Mouse (Mus musculus): ENCODE data around the gene Sall2. TPM values are rescaled to one million over a fixed set of nuclear protein-coding genes. Genes with fewer than 3 reads are reported as not detected.

The Sall2 gene
- polyA plus RNA-seq (2015; fragmentation: Nextera tagmentation; extraction: Ambion mirVana), result 24.3 and 27.0 TPM in 2 replicates

GRCm38 (mm10) chr14:52327910-52328812 is at the start of gene Sall2:
Gene Sall2 (minus strand): TSS chr14:52328762.
- H3K36me3 ChIP-seq, result no peaks in the 10 kb centered on the region
- no peak within 1 kb of the TSS for H3K27ac ChIP-seq
- WGBS, result under 1% methylated on average over 26 of the region's 26 CpGs
- H3K27me3 ChIP-seq, result peaks cover 87% of the 10 kb centered on the region
- H3K4me3 ChIP-seq, result peak within 1 kb of the TSS; percentile 45
- peak within 1 kb of the TSS; percentile 43 for H3K9ac ChIP-seq
- no peaks in the 10 kb centered on the region for H3K4me1 ChIP-seq
- H3K9me3 ChIP-seq, result no peaks in the 10 kb centered on the region
- peak; percentile 64 for ATAC-seq (ENCODE audit: low FRiP score, low read depth)
- peak within 1 kb of the TSS; percentile 73 for H3K4me2 ChIP-seq (replicated peaks)

GRCm38 (mm10) chr14:52368741-52369140 is 40.2 kb upstream of the Sall2 start:
- Histone ChIP-seq H3K27ac (no peak overlapping the region), H3K4me1 (no peaks in the 10 kb centered on the region), H3K4me2 (replicated peaks) (no peak overlapping the region), H3K9ac (no peak overlapping the region), H3K9me3 (no peaks in the 10 kb centered on the region), H3K27me3 (no peaks in the 10 kb centered on the region), H3K36me3 (no peaks in the 10 kb centered on the region), H3K4me3 (no peak overlapping the region)
- WGBS, result 91% methylated on average over 3 of the region's 3 CpGs
- no peak for ATAC-seq (ENCODE audit: low FRiP score, low read depth)

GRCm38 (mm10) chr14:52356308-52356707 is 27.7 kb upstream of the Sall2 start, which contains the start of gene Olfr1513:
Gene Olfr1513 (minus strand): TSS chr14:52356408.
- WGBS, result 76% methylated on average over 4 of the region's 4 CpGs
- Histone ChIP-seq H3K27ac (no peak within 1 kb of the TSS), H3K36me3 (no peaks in the 10 kb centered on the region), H3K9me3 (no peaks in the 10 kb centered on the region), H3K9ac (no peak within 1 kb of the TSS), H3K4me3 (no peak within 1 kb of the TSS), H3K4me2 (replicated peaks) (no peak within 1 kb of the TSS), H3K4me1 (no peaks in the 10 kb centered on the region), H3K27me3 (no peaks in the 10 kb centered on the region)
- ATAC-seq (ENCODE audit: low FRiP score, low read depth), result no peak

- H3K4me3 ChIP-seq, result no peak overlapping the region
- ATAC-seq (ENCODE audit: low FRiP score, low read depth), result no peak
- H3K36me3 ChIP-seq, result no peaks in the 10 kb centered on the region
- 0 out of 2 replicates have a peak, but pooled peaks cover 4% of the 10 kb centered on the region for H3K9me3 ChIP-seq
- H3K27ac ChIP-seq, result no peak overlapping the region
- H3K9ac ChIP-seq, result no peak overlapping the region
- WGBS, result 77% methylated on average over 6 of the region's 6 CpGs
- H3K4me1 ChIP-seq, result no peaks in the 10 kb centered on the region
- H3K4me2 ChIP-seq (replicated peaks), result no peak overlapping the region; the same call in 1 of the 2 replicates
- 0 out of 2 replicates have a peak, but pooled peaks cover 5% of the 10 kb centered on the region for H3K27me3 ChIP-seq
These were observed 10.9 kb upstream of the Sall2 start for GRCm38 (mm10) chr14:52339512-52339852.

- Histone ChIP-seq H3K9ac (no peak overlapping the region), H3K4me1 (no peaks in the 10 kb centered on the region), H3K4me2 (replicated peaks) (peak overlapping the region; percentile 54), H3K27me3 (0 out of 2 replicates have a peak, but pooled peaks cover 7% of the 10 kb centered on the region), H3K4me3 (peak overlapping the region; percentile 24), H3K36me3 (no peaks in the 10 kb centered on the region), H3K9me3 (no peaks in the 10 kb centered on the region), H3K27ac (no peak overlapping the region)
- WGBS, result 29% methylated on average over 21 of the region's 21 CpGs
- peak; percentile 52; the same call in 1 of the 2 replicates for ATAC-seq (ENCODE audit: low FRiP score, low read depth)
These were observed 10.4 kb upstream of the Sall2 start for GRCm38 (mm10) chr14:52338751-52339511.

GRCm38 (mm10) chr14:52332171-52332570 is 3.6 kb upstream of the Sall2 start:
- no peak overlapping the region for H3K4me2 ChIP-seq (replicated peaks)
- no peak overlapping the region for H3K4me3 ChIP-seq
- ATAC-seq (ENCODE audit: low FRiP score, low read depth), result no peak

GRCm38 (mm10) chr14:52331069-52331750 is 2.6 kb upstream of the Sall2 start:
- Histone ChIP-seq H3K9ac (no peak overlapping the region), H3K4me1 (no peaks in the 10 kb centered on the region), H3K27me3 (peaks cover 67% of the 10 kb centered on the region), H3K9me3 (no peaks in the 10 kb centered on the region), H3K27ac (no peak overlapping the region), H3K36me3 (no peaks in the 10 kb centered on the region), H3K4me2 (replicated peaks) (no peak overlapping the region), H3K4me3 (no peak overlapping the region)
- no peak for ATAC-seq (ENCODE audit: low FRiP score, low read depth)
- WGBS, result 26% methylated on average over 4 of the region's 4 CpGs

More at GRCm38 (mm10) chr14:52332171-52332570, 3.6 kb upstream of the Sall2 start:
- WGBS, result 80% methylated on average over 1 of the region's 3 CpGs
- Histone ChIP-seq H3K9ac (no peak overlapping the region), H3K27me3 (peaks cover 57% of the 10 kb centered on the region), H3K9me3 (no peaks in the 10 kb centered on the region), H3K36me3 (no peaks in the 10 kb centered on the region), H3K27ac (no peak overlapping the region), H3K4me1 (no peaks in the 10 kb centered on the region)

GRCm38 (mm10) chr14:52327375-52327901 is 1.1 kb downstream of the Sall2 start:
- ATAC-seq (ENCODE audit: low FRiP score, low read depth), result no peak
- peak overlapping the region; percentile 73 for H3K4me2 ChIP-seq (replicated peaks)
- H3K9ac ChIP-seq, result peak overlapping the region; percentile 43
- peak overlapping the region; percentile 45 for H3K4me3 ChIP-seq
- no peak overlapping the region for H3K27ac ChIP-seq
- H3K4me1 ChIP-seq, result no peaks in the 10 kb centered on the region
- no peaks in the 10 kb centered on the region for H3K9me3 ChIP-seq
- WGBS, result 2% methylated on average over 14 of the region's 14 CpGs
- H3K36me3 ChIP-seq, result no peaks in the 10 kb centered on the region
- H3K27me3 ChIP-seq, result peaks cover 82% of the 10 kb centered on the region

- Histone ChIP-seq H3K4me3 (no peak overlapping the region), H3K9ac (no peak overlapping the region), H3K36me3 (no peaks in the 10 kb centered on the region), H3K27me3 (peaks cover 67% of the 10 kb centered on the region), H3K9me3 (no peaks in the 10 kb centered on the region), H3K27ac (no peak overlapping the region), H3K4me2 (replicated peaks) (no peak overlapping the region), H3K4me1 (no peaks in the 10 kb centered on the region)
- 10% methylated on average over 4 of the region's 4 CpGs for WGBS
- ATAC-seq (ENCODE audit: low FRiP score, low read depth), result no peak
These were observed 2.7 kb downstream of the Sall2 start for GRCm38 (mm10) chr14:52325890-52326289.

- ATAC-seq (ENCODE audit: low FRiP score, low read depth), result no peak
- 62% methylated on average over 6 of the region's 6 CpGs for WGBS
- Histone ChIP-seq H3K4me3 (no peak overlapping the region), H3K4me2 (replicated peaks) (no peak overlapping the region), H3K9ac (no peak overlapping the region), H3K27me3 (peaks cover 9% of the 10 kb centered on the region; the same call in 1 of the 2 replicates), H3K27ac (no peak overlapping the region), H3K36me3 (peaks cover 7% of the 10 kb centered on the region), H3K4me1 (peaks cover 19% of the 10 kb centered on the region), H3K9me3 (0 out of 2 replicates have a peak, but pooled peaks cover 2% of the 10 kb centered on the region)
These were observed 9.2 kb downstream of the Sall2 start for GRCm38 (mm10) chr14:52319361-52319760.

- Histone ChIP-seq H3K27ac (peak overlapping the region; percentile 91), H3K4me1 (peaks cover 35% of the 10 kb centered on the region), H3K27me3 (no peaks in the 10 kb centered on the region), H3K4me2 (replicated peaks) (peak overlapping the region; percentile 91), H3K9ac (peak overlapping the region; percentile 89), H3K36me3 (peaks cover 34% of the 10 kb centered on the region), H3K4me3 (peak overlapping the region; percentile 79), H3K9me3 (peaks cover 17% of the 10 kb centered on the region; the same call in 1 of the 2 replicates)
- WGBS, result 10% methylated on average over 16 of the region's 16 CpGs
- ATAC-seq (ENCODE audit: low FRiP score, low read depth), result peak; percentile 64
These were observed 11.9 kb downstream of the Sall2 start for GRCm38 (mm10) chr14:52316441-52317225.
